Mouse (Mus musculus) ES-E14 (cell line): ENCODE data around the gene Spop.

ENCODE experiments used
- MAFK ChIP-seq: IDR thresholded peaks from 2 replicates; pipeline ENCODE4 v1.6.1; 2014; ENCODE audit warnings: mild to moderate bottlenecking, low read depth, low read length, inconsistent platforms; ENCODE audit not compliant: insufficient read depth
- ZNF384 ChIP-seq: IDR thresholded peaks from 2 replicates; pipeline ENCODE4 v1.6.1; 2012; ENCODE audit warnings: low read depth, low read length, inconsistent platforms

DNA sequence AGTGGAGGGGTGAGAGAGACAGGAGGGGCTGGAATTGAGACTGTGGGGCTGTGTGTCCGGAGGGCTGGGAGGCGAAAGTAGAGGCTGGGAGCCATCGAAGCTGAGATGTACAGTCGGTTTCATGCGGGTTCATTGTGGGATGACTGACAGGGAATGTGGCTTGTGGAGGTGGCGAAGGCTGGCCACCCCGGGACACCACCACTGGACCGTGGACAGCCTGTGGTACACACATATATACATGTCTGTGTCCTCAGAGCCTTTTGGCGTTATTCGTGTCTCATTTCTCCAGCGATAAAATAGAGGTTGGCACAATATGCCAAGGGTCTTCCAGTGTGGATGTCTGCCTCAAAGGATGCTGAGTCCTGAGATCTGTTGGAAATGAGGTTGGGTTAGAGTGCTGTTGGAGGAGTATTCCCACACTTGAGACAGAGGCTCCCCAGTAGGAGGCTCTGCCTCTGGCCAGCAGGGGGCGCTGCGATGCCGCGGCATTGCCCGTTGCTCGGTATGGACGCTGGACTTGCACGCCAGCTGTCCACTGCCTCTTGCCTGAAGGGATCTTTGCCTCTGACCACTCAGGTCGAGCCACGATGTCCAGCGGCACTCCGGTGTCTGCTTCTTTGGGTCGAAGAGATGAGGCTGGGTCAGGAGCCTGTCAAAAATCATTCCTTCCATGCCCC, 119.7 kb downstream of the Spop start:
- TF ChIP-seq MAFK, result no peak
- no peak for TF ChIP-seq ZNF384
